Mouse (Mus musculus): ENCODE results near the gene Gm13178.

The Gm13178 gene

GRCm38 (mm10) chr4:144721304-144721703 lies at the start of gene Gm13178:
Gene Gm13178 (minus strand): TSS chr4:144721404.
- DNase-seq: no peak

GRCm38 (mm10) chr4:144765722-144766121 lies 44.5 kb upstream of the Gm13178 start:
- DNase-seq: peak; percentile 37

- no peak for DNase-seq
Measured at GRCm38 (mm10) chr4:144749139-144749538, 27.9 kb upstream of the Gm13178 start.

GRCm38 (mm10) chr4:144719691-144720090 lies 1.5 kb downstream of the Gm13178 start:
- DNase-seq: no peak

- DNase-seq: no peak
Measured at GRCm38 (mm10) chr4:144718288-144718687, 2.9 kb downstream of the Gm13178 start.

- no peak for DNase-seq
Measured at GRCm38 (mm10) chr4:144686268-144686667, 34.9 kb downstream of the Gm13178 start, which contains the start of gene Gm436. Gene Gm436 (minus strand): TSS chr4:144686368.

Measured in cerebellum, adult 9-10 months (tissue).